Mouse (Mus musculus): ENCODE results near the gene Rbm4b. TPM values are rescaled to one million over a fixed set of nuclear protein-coding genes. Genes with fewer than 3 reads are reported as not detected.

Gene Rbm4b
- polyA plus RNA-seq, 1 experiment from 2014 or later: 188 TPM

DNA sequence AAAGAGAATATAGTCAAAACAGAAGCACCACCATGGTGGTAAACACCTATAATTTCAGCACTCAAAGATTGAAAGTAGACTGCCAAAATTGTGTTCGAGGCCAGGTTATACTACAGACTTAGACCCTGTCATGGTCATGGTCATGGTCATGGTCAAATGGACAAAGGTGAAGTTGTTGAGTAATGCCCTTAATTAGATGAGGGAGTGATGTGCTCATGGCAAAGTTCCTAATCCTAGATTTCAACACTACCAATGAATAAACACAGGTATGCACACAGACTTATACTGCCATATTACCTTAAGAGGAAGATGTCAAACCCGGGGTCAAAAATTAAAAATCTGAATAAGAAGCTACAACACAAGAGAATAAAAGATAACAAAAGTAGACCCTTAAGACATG, 30.0 kb downstream of the Rbm4b start:
- no peak overlapping the region for H3K4me2 ChIP-seq
- no peak overlapping the region for H3K27ac ChIP-seq
- H3K4me1 ChIP-seq: peaks cover 51% of the 10 kb centered on the region
- 98% methylated on average over 2 of the region's 2 CpGs for WGBS
- no peaks in the 10 kb centered on the region for H3K9me3 ChIP-seq (replicated peaks)
- no peak overlapping the region for H3K4me3 ChIP-seq
- H3K27me3 ChIP-seq: no peaks in the 10 kb centered on the region
- H3K9ac ChIP-seq: no peak overlapping the region
- peaks cover 84% of the 10 kb centered on the region for H3K36me3 ChIP-seq (ENCODE audit: poor library complexity, severe bottlenecking)
- no peak for ATAC-seq

DNA sequence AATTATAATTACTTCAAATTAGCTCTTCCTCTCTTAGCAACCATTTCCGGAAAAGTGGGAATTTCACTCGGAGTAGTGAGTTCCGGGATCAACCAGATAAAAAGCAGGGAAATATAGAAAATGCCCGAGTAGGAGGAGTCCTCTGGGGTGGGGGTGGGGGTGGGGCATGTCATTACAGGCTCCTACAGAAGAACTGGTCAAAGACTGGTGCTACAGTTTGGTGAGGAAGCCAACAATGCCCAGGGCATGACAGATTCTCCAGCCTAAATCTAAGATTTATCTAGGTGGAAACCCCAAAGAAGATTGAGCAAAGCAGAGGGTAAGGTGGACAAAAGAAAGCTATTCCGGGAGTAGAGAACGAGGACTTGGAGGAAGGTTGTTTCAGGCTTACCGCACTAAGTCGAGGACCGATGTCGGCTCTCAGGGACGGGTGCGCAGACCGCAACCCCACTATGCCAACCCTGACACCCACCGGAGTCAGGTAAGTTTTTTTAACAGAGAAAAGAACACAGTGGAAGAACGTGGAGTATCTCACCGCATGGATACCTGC, 37.1 kb downstream of the Rbm4b start:
- ATAC-seq: peak; percentile 48
- peaks cover 51% of the 10 kb centered on the region for H3K4me1 ChIP-seq
- H3K36me3 ChIP-seq (ENCODE audit: poor library complexity, severe bottlenecking): peaks cover 38% of the 10 kb centered on the region
- H3K27ac ChIP-seq: peak overlapping the region; percentile 82
- peak overlapping the region; percentile 76 for H3K9ac ChIP-seq
- H3K4me3 ChIP-seq: peak overlapping the region; percentile 70
- H3K27me3 ChIP-seq: no peaks in the 10 kb centered on the region
- H3K4me2 ChIP-seq: peak overlapping the region; percentile 80
- H3K9me3 ChIP-seq (replicated peaks): no peaks in the 10 kb centered on the region
- 2% methylated on average over 16 of the region's 16 CpGs for WGBS

DNA sequence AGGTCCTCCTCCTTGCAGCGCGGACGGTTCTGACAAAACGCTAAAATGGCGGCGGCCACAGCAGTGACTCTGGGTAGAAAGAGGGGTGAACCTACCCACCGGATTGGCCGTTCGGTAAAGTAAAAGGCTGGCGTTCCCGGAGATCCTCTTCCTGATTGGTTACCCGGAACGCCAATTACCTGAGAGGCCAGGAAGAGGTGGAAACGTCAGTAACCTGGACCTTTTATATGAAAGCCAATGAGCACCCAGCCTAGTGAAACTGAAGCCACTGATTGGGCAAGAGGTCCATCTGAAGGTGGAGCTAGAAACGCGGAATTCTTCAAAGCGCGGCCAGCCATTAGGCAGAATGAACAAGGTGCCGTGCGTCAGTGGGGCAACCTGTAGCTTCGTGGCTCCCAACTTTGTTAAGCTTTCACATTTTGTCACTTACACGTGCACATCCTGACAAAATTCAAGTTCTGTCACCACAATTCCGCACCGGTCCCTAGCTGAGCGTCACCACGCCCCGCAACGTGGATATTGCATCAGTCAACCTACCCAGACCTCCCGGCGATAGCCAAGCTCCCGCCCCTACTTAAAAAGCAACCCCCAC, 37.6 kb downstream of the Rbm4b start, which contains the start of gene Rbm4:
TSS of gene Rbm4 (minus strand) at position 71 of the 592 bp plus-strand sequence.
- Histone ChIP-seq H3K4me1 (peaks cover 46% of the 10 kb centered on the region), H3K9me3 (replicated peaks) (no peaks in the 10 kb centered on the region), H3K36me3 (ENCODE audit: poor library complexity, severe bottlenecking) (peaks cover 39% of the 10 kb centered on the region), H3K27ac (peak within 1 kb of the TSS; percentile 82), H3K9ac (peak within 1 kb of the TSS; percentile 76), H3K4me2 (peak within 1 kb of the TSS; percentile 80), H3K4me3 (peak within 1 kb of the TSS; percentile 70), H3K27me3 (no peaks in the 10 kb centered on the region)
- peak; percentile 98 for ATAC-seq
- WGBS: 1% methylated on average over 31 of the region's 31 CpGs

DNA sequence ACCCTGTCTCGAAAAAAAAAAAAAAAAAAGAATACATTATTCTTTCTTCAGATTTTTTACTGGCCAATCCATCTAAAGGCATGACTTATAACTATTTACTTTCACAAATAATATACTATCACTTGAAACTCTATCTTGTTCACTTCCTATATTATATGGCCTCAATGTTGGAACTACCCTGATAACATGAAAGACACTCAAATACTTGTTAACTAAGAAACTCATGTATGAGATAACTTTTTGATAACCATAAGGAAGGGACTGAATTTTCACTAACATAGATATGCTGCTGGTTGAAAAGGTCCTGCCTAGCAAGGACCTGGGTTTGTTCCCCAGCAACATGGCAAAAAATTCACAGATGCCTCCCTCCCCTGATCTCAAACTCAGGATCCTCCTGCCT, 39.6 kb downstream of the Rbm4b start:
- peaks cover 47% of the 10 kb centered on the region for H3K36me3 ChIP-seq (ENCODE audit: poor library complexity, severe bottlenecking)
- no peaks in the 10 kb centered on the region for H3K9me3 ChIP-seq (replicated peaks)
- no peaks in the 10 kb centered on the region for H3K27me3 ChIP-seq
- 82% methylated on average over 1 of the region's 1 CpGs for WGBS
- peaks cover 27% of the 10 kb centered on the region for H3K4me1 ChIP-seq
- no peak overlapping the region for H3K4me2 ChIP-seq
- no peak for ATAC-seq
- H3K9ac ChIP-seq: no peak overlapping the region
- no peak overlapping the region for H3K27ac ChIP-seq
- no peak overlapping the region for H3K4me3 ChIP-seq

DNA sequence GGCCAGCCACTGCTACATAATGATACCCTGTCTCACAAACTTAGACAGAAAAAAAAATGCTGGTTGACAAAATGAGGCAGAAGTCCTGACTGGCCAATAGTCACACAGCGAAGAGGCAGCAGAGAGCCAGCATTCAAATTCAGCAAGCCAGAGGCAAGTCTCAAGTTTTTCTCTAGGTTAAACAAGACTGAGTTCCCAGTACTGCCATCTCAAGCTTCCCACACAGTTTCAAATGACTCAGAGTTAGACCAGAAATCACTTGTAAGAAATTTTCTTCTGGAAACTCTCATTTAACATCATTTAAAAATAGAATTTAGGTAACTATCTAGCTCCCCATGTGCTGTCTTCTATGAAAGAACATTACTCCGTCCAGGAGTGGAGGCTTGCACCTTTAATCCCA, 41.5 kb downstream of the Rbm4b start:
- Histone ChIP-seq H3K4me1 (peaks cover 10% of the 10 kb centered on the region), H3K27me3 (no peaks in the 10 kb centered on the region), H3K4me3 (no peak overlapping the region), H3K9ac (no peak overlapping the region), H3K27ac (no peak overlapping the region), H3K4me2 (no peak overlapping the region), H3K36me3 (ENCODE audit: poor library complexity, severe bottlenecking) (peaks cover 54% of the 10 kb centered on the region), H3K9me3 (replicated peaks) (no peaks in the 10 kb centered on the region)
- WGBS: 94% methylated on average over 2 of the region's 2 CpGs
- ATAC-seq: no peak

DNA sequence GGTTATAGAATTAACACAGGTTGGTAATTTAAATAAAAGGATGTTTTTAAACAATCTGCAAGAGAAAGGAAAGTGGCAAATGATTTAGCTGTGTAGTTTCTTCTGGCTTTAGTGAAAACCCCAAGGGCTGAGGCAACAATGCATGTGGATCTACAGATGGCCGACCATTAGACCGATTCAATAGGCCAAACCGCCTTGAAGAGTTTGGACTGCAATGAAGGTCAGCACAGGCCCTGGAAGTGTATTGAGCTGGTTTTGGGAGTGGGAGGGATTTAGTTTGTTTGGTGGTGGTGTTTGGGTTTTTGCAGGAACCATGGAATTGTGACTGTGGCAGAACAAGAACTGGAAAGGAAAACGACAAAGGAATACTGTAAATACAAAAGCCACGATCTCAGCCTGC, 42.8 kb downstream of the Rbm4b start:
- no peak for ATAC-seq
- no peak overlapping the region for H3K4me3 ChIP-seq
- no peak overlapping the region for H3K27ac ChIP-seq
- no peak overlapping the region for H3K4me2 ChIP-seq
- WGBS: 92% methylated on average over 5 of the region's 5 CpGs
- no peaks in the 10 kb centered on the region for H3K27me3 ChIP-seq
- H3K9ac ChIP-seq: no peak overlapping the region
- no peaks in the 10 kb centered on the region for H3K9me3 ChIP-seq (replicated peaks)
- H3K4me1 ChIP-seq: peaks cover 8% of the 10 kb centered on the region
- H3K36me3 ChIP-seq (ENCODE audit: poor library complexity, severe bottlenecking): peaks cover 65% of the 10 kb centered on the region

- no peak for ATAC-seq
- H3K9ac ChIP-seq: no peak overlapping the region
- no peaks in the 10 kb centered on the region for H3K27me3 ChIP-seq
- WGBS: 96% methylated on average over 7 of the region's 7 CpGs
- no peak overlapping the region for H3K27ac ChIP-seq
- no peaks in the 10 kb centered on the region for H3K9me3 ChIP-seq (replicated peaks)
- H3K4me3 ChIP-seq: no peak overlapping the region
- H3K4me1 ChIP-seq: peaks cover under 1% of the 10 kb centered on the region; the same call in 1 of the 2 replicates
- no peak overlapping the region for H3K4me2 ChIP-seq
- peaks cover 57% of the 10 kb centered on the region for H3K36me3 ChIP-seq (ENCODE audit: poor library complexity, severe bottlenecking)
These were observed 46.4 kb downstream of the Rbm4b start for GRCm38 (mm10) chr19:4802691-4803091.

- no peak overlapping the region for H3K9ac ChIP-seq
- no peaks in the 10 kb centered on the region for H3K27me3 ChIP-seq
- H3K9me3 ChIP-seq (replicated peaks): no peaks in the 10 kb centered on the region
- no peak for ATAC-seq
- H3K4me3 ChIP-seq: no peak overlapping the region
- H3K27ac ChIP-seq: no peak overlapping the region
- 88% methylated on average over 10 of the region's 10 CpGs for WGBS
- H3K4me1 ChIP-seq: peaks cover 7% of the 10 kb centered on the region
- peaks cover 56% of the 10 kb centered on the region for H3K36me3 ChIP-seq (ENCODE audit: poor library complexity, severe bottlenecking)
- H3K4me2 ChIP-seq: no peak overlapping the region
These were observed 47.0 kb downstream of the Rbm4b start for GRCm38 (mm10) chr19:4803283-4803682.

GRCm38 (mm10) chr19:4810309-4810708, 54.0 kb downstream of the Rbm4b start:
- Histone ChIP-seq H3K9ac (peak overlapping the region; percentile 82), H3K4me2 (peak overlapping the region; percentile 90), H3K36me3 (ENCODE audit: poor library complexity, severe bottlenecking) (no peaks in the 10 kb centered on the region), H3K9me3 (replicated peaks) (no peaks in the 10 kb centered on the region), H3K4me1 (peaks cover 31% of the 10 kb centered on the region), H3K27ac (peak overlapping the region; percentile 89; the same call in 1 of the 2 replicates), H3K4me3 (peak overlapping the region; percentile 90), H3K27me3 (no peaks in the 10 kb centered on the region; the same call in 1 of the 2 replicates)
- ATAC-seq: no peak
- WGBS: under 1% methylated on average over 14 of the region's 14 CpGs

- ATAC-seq: no peak
- Histone ChIP-seq H3K27ac (peak overlapping the region; percentile 89), H3K27me3 (no peaks in the 10 kb centered on the region; the same call in 1 of the 2 replicates), H3K9me3 (replicated peaks) (no peaks in the 10 kb centered on the region), H3K4me1 (peaks cover 31% of the 10 kb centered on the region), H3K9ac (peak overlapping the region; percentile 82), H3K36me3 (ENCODE audit: poor library complexity, severe bottlenecking) (no peaks in the 10 kb centered on the region), H3K4me3 (peak overlapping the region; percentile 90), H3K4me2 (peak overlapping the region; percentile 90)
- WGBS: under 1% methylated on average over 17 of the region's 17 CpGs
These were observed 54.4 kb downstream of the Rbm4b start for GRCm38 (mm10) chr19:4810746-4811062.

DNA sequence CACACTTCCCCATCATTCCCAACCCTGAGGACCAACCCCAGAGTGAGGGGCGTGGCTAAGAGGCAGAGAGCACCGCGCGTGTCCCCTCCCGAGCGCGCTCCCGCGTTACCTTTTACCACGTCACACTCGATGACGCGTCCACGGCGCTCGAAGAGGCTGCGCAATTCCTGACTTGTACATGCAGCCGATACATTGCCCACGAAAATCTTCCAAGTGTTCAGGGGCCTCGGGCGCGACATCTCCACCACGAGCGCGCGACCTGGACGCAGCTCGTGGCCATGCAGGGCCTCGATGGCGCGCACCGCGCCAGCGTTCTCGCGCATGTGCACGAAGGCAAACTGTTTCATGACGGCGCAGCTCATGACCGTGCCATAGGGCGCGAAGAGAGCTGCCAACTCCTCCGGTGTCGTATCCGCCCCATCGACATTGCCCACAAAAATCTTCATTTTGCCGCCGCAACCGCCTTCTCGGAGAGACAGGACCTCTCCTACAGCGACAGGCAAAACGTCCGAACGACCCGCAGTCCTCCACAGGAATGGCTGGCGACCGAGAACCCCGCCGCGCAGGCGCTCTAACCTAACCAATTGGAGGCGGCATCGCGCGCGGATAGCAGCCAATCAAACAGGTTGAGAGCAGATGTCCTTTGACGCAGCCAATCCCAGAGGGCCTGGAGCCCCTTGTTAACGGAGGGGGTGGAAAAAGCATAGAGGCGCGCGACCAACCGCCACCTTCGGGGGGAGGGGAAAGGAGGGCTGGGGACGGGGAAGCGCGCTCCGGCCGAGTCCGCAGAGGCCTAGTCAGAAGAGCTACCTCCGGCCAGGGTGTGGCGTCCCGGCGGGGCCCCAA, 55.0 kb downstream of the Rbm4b start, which contains the start of the genes Gm21992 and Rbm14:
TSS of gene Gm21992 (minus strand) at position 550 of the 846 bp plus-strand sequence.
TSS of gene Rbm14 (minus strand) at position 572 of the 846 bp plus-strand sequence.
- ATAC-seq: peak; percentile 98
- Histone ChIP-seq H3K4me2 (peak within 1 kb of the TSS; percentile 90), H3K9ac (peak within 1 kb of the TSS; percentile 82), H3K9me3 (replicated peaks) (no peaks in the 10 kb centered on the region), H3K4me1 (peaks cover 31% of the 10 kb centered on the region), H3K27me3 (no peaks in the 10 kb centered on the region; the same call in 1 of the 2 replicates), H3K27ac (peak within 1 kb of the TSS; percentile 89), H3K36me3 (ENCODE audit: poor library complexity, severe bottlenecking) (no peaks in the 10 kb centered on the region), H3K4me3 (peak within 1 kb of the TSS; percentile 90)
- WGBS: under 1% methylated on average over 83 of the region's 83 CpGs

DNA sequence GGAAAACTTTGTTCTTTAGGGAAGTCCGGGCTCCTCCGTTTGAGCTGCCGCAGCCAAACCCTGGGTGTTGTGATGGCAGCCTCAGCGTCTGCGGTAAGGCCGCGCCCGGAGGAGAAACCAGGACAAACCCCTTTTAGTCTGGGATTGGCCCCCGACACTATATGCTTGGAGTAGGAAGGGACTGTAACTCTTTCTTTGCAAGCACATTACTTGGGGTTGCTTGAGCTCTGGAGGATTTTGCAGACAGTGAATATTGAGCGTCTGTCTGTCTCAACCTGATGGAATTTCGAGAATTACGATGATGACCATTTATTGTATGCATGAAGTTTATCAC, 55.6 kb downstream of the Rbm4b start:
- H3K4me3 ChIP-seq: peak overlapping the region; percentile 90
- peak overlapping the region; percentile 65 for H3K4me2 ChIP-seq
- no peaks in the 10 kb centered on the region for H3K36me3 ChIP-seq (ENCODE audit: poor library complexity, severe bottlenecking)
- 6% methylated on average over 12 of the region's 12 CpGs for WGBS
- no peak; the same call in 1 of the 2 replicates for ATAC-seq
- no peaks in the 10 kb centered on the region for H3K9me3 ChIP-seq (replicated peaks)
- H3K4me1 ChIP-seq: peaks cover 31% of the 10 kb centered on the region
- peak overlapping the region; percentile 89 for H3K27ac ChIP-seq
- no peaks in the 10 kb centered on the region; the same call in 1 of the 2 replicates for H3K27me3 ChIP-seq
- peak overlapping the region; percentile 81 for H3K9ac ChIP-seq
